In the genomic region with DNA sequence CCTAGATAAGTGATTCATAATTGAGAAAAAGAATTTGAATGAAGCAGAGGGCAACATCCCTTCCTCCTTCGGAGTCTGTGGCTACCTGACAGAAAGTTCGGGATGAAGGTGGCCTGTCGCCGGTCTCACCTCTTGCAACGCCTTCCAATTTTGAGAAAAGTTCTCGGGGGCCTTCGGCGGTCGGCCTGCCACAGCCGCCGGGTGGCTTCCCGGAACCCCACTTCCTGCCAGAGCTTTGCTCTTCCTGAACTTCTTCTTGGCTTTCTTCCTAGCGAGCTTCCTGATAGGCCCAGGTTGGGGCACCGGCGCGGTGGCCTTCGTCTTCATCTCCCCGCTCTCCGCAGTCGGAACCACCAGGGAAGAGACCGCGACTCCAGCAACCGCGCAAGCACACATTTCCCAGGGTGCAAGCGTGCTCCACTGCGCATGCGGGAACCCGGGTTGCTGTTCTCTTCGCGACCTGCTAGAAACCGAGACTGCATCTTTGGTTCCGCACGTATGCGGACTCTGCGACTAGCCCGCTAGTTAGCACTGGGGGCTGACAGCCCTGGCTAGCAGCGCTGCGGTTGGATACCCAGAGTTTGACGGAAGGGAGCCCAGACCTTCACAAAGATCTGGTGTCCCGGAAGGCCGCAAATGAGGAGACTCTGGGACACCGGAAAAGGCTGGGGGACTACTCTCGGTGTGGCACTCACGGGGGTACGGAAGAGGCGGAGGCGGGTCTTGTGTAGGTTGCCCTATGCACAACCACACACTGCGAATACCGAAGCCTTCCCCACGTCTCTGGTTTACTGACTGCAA, we compare ENCODE assay signal across 8 mouse cellular contexts. TPM values are rescaled to one million over a fixed set of nuclear protein-coding genes. Genes with fewer than 3 reads are reported as not detected.
A peak's percentile ranks its signal among the peaks of the same experiment; 100 is the strongest.
DNase-seq lines count a peak whose midpoint lies in the region; ATAC-seq lines count a peak whose summit lies in the region.

A gene (minus strand): TSS at position 464 of the 801 bp plus-strand sequence.

- peak; percentile 95 for DNase-seq in adipocyte (ENCODE audit: low spot score)
- peak; percentile 97 for DNase-seq in embryo, embryonic 10 days (ENCODE audit: low spot score)
- DNase-seq in gastrocnemius, postnatal 14 days: peak; percentile 94
- peak; percentile 94 to 95 for DNase-seq in left cerebral cortex, postnatal 10 days (ENCODE audit: extremely low spot score in 1 of 2, low spot score in 2 of 2)
- peak; percentile 93 for DNase-seq in right cerebral cortex, postnatal 25 days
- peak; percentile 92 for DNase-seq in urinary bladder, postnatal 4 days (ENCODE audit: low spot score in 2 of 2)

- ATAC-seq in inflammation-experienced regulatory T-cells, adult 6 months: peak; percentile 84
- ATAC-seq in megakaryocyte-erythroid progenitor cell, adult 5-6 weeks (replicated peaks; ENCODE audit: low FRiP score, low TSS enrichment, poor library complexity, severe bottlenecking): peak; percentile 89

- intact Hi-C loops in gastrocnemius, postnatal 14 days (cut with DNase I; ENCODE audit: low total_unique reads): no loop called here
- intact Hi-C loops in left cerebral cortex, postnatal 10 days (cut with DNase I): no loop called here

RNA-seq across cellular contexts. Expression of the gene that starts here (rescaled TPM):
- total RNA-seq in gastrocnemius, postnatal 14 days (2021): 10 to 100 TPM; 13.3 to 16.2 TPM
- polyA plus RNA-seq in inflammation-experienced regulatory T-cells, adult 6 months (2017; shearing (Covaris generic)): 10 to 100 TPM; 45.9 to 63.8 (median 58.7) TPM
- total RNA-seq in left cerebral cortex, postnatal 10 days (2021): 10 to 100 TPM; 48.4 to 53.5 TPM
- 56.8 and 61.2 TPM in 2 replicates for total RNA-seq in megakaryocyte-erythroid progenitor cell, adult 5-6 weeks (2014; fragmentation: Nextera tagmentation)
- total RNA-seq in megakaryocyte-erythroid progenitor cell, adult 5-6 weeks (2017): 95.7 and 109 TPM in 2 replicates

Comparison
In these comparisons a context has a peak if more than half of its experiments do, and no peak if none do; other contexts are left out.
1. Peak in every context shown above with its lines: DNase-seq and ATAC-seq.